Mouse (Mus musculus) MEL (cell line): Measurements from ENCODE around the gene Ssr1. TPM values are rescaled to one million over a fixed set of nuclear protein-coding genes. Genes with fewer than 3 reads are reported as not detected.

Experiments used
- DNase-seq: peaks from one replicate; pipeline ENCODE4 v3.0.0; 2011; ENCODE audit warnings: low read depth, low spot score
- H3K27ac ChIP-seq: 2 replicates; pipeline ENCODE4 v1.5.1; 2012; ENCODE audit warnings: low read depth, mild to moderate bottlenecking, control low read depth, low read length, moderate library complexity; ENCODE audit not compliant: control insufficient read depth
- H3K27me3 ChIP-seq, 2 experiments: fragments of 150-350 bp in 1 of 2; sonication (generic) in 1 of 2; 2 replicates each; pipeline ENCODE4 v1.6.1; 2012; ENCODE audit warnings: low read length in 2 of 2, mild to moderate bottlenecking in 2 of 2, improper control_type of control experiment in 1 of 2, moderate library complexity in 1 of 2; ENCODE audit not compliant: insufficient read depth in 2 of 2, control insufficient read depth in 1 of 2
- H3K36me3 ChIP-seq, 2 experiments: 2 replicates each; pipeline ENCODE4 v1.6.1; 2012 to 2014; ENCODE audit warnings: low read length in 2 of 2, improper control_type of control experiment in 1 of 2, inconsistent platforms in 1 of 2, mild to moderate bottlenecking in 1 of 2; ENCODE audit not compliant: insufficient read depth in 2 of 2, control insufficient read depth in 1 of 2
- H3K4me1 ChIP-seq, 2 experiments: fragments of 150-350 bp in 1 of 2; sonication (generic) in 1 of 2; 2 replicates each; pipeline ENCODE4 v1.6.1; 2012; ENCODE audit warnings: low read length in 2 of 2, improper control_type of control experiment in 1 of 2, mild to moderate bottlenecking in 1 of 2; ENCODE audit not compliant: insufficient read depth in 2 of 2, control insufficient read depth in 1 of 2
- H3K4me3 ChIP-seq, 2 experiments: fragments of 150-350 bp in 1 of 2; sonication (generic) in 1 of 2; 2 replicates each; pipeline ENCODE4 v1.5.1; 2012; ENCODE audit warnings: low read depth in 2 of 2, low read length in 2 of 2, mild to moderate bottlenecking in 2 of 2, moderate library complexity in 2 of 2, control low read depth in 1 of 2, improper control_type of control experiment in 1 of 2; ENCODE audit not compliant: control insufficient read depth in 1 of 2, insufficient read depth in 1 of 2
- H3K79me2 ChIP-seq: 2 replicates; pipeline ENCODE4 v1.6.1; 2012; ENCODE audit warnings: mild to moderate bottlenecking, low read length, moderate library complexity; ENCODE audit not compliant: control insufficient read depth, poor library complexity, insufficient read depth
- H3K9ac ChIP-seq: 2 replicates; pipeline ENCODE4 v1.6.1; 2012; ENCODE audit warnings: low read depth, mild to moderate bottlenecking, control low read depth, low read length, moderate library complexity; ENCODE audit not compliant: control insufficient read depth, poor library complexity, severe bottlenecking
- H3K9me3 ChIP-seq: fragments of 150-350 bp; sonication (generic); replicated peaks from 2 replicates; pipeline ENCODE4 v1.6.1; 2012; ENCODE audit warnings: mild to moderate bottlenecking, low read length, improper control_type of control experiment, moderate library complexity; ENCODE audit not compliant: insufficient read depth
- BHLHE40 ChIP-seq: IDR thresholded peaks from 2 replicates; pipeline ENCODE4 v1.6.1; 2012; ENCODE audit warnings: low read depth, mild to moderate bottlenecking, inconsistent platforms, low read length, improper control_type of control experiment, borderline replicate concordance
- CHD1 ChIP-seq: IDR thresholded peaks from 2 replicates; pipeline ENCODE4 v1.6.1; 2012; ENCODE audit warnings: low read depth, mild to moderate bottlenecking, inconsistent platforms, low read length, improper control_type of control experiment
- CHD2 ChIP-seq: IDR thresholded peaks from 2 replicates; pipeline ENCODE4 v1.6.1; 2011; ENCODE audit warnings: low read length, improper control_type of control experiment
- E2F4 ChIP-seq: IDR thresholded peaks from 2 replicates; pipeline ENCODE4 v1.6.1; 2011; ENCODE audit warnings: low read depth, low read length, improper control_type of control experiment, borderline replicate concordance
- ELF1 ChIP-seq: IDR thresholded peaks from 2 replicates; pipeline ENCODE4 v1.6.1; 2014; ENCODE audit warnings: low read depth, mild to moderate bottlenecking, inconsistent platforms, low read length, improper control_type of control experiment, moderate library complexity
- EP300 ChIP-seq, 2 experiments: IDR thresholded peaks; 2 replicates each; pipeline ENCODE4 v1.6.1; 2011; ENCODE audit warnings: improper control_type of control experiment in 2 of 2, low read length in 2 of 2, low read depth in 1 of 2, mild to moderate bottlenecking in 1 of 2
- ETS1 ChIP-seq: IDR thresholded peaks from 2 replicates; pipeline ENCODE4 v1.6.1; 2012; ENCODE audit warnings: low read depth, mild to moderate bottlenecking, inconsistent platforms, low read length, improper control_type of control experiment, moderate library complexity
- JUND ChIP-seq: IDR thresholded peaks from 2 replicates; pipeline ENCODE4 v1.6.1; 2011; ENCODE audit warnings: low read depth, mild to moderate bottlenecking, improper control_type of control experiment, low read length
- KAT2A ChIP-seq: conservative IDR thresholded peaks from 2 replicates; pipeline ENCODE4 v1.6.1; 2012; ENCODE audit warnings: low read depth, low read length, improper control_type of control experiment, inconsistent platforms
- MAX ChIP-seq: IDR thresholded peaks from 2 replicates; pipeline ENCODE4 v1.6.1; 2011; ENCODE audit warnings: low read length, improper control_type of control experiment
- MAZ ChIP-seq: IDR thresholded peaks from 2 replicates; pipeline ENCODE4 v1.6.1; 2012; ENCODE audit warnings: low read depth, mild to moderate bottlenecking, inconsistent platforms, low read length, improper control_type of control experiment
- MEF2A ChIP-seq: IDR thresholded peaks from 2 replicates; pipeline ENCODE4 v1.6.1; 2014; ENCODE audit warnings: low read depth, mild to moderate bottlenecking, inconsistent platforms, low read length, improper control_type of control experiment; ENCODE audit not compliant: poor library complexity, insufficient replicate concordance, severe bottlenecking; ENCODE audit errors: extremely low read depth
- MXI1 ChIP-seq: IDR thresholded peaks from 2 replicates; pipeline ENCODE4 v1.6.1; 2011; ENCODE audit warnings: mild to moderate bottlenecking, low read depth, low read length, improper control_type of control experiment
- MYB ChIP-seq: IDR thresholded peaks from 2 replicates; pipeline ENCODE4 v1.6.1; 2011; ENCODE audit warnings: mild to moderate bottlenecking, low read depth, low read length, improper control_type of control experiment
- MYC ChIP-seq: IDR thresholded peaks from 2 replicates; pipeline ENCODE4 v1.6.1; 2011; ENCODE audit warnings: low read depth, mild to moderate bottlenecking, low read length, improper control_type of control experiment, moderate library complexity
- NELFE ChIP-seq: IDR thresholded peaks from 2 replicates; pipeline ENCODE4 v1.6.1; 2011; ENCODE audit warnings: low read depth, low read length, improper control_type of control experiment
- POLR2AphosphoS2 ChIP-seq: IDR thresholded peaks from 2 replicates; pipeline ENCODE4 v1.6.1; 2011; ENCODE audit warnings: low read length, improper control_type of control experiment
- POLR2AphosphoS5 ChIP-seq: IDR thresholded peaks from 2 replicates; pipeline ENCODE4 v1.6.1; 2012; ENCODE audit warnings: low read depth, borderline replicate concordance, mild to moderate bottlenecking, inconsistent platforms, low read length, moderate library complexity, mixed read lengths
- RAD21 ChIP-seq: IDR thresholded peaks from 2 replicates; pipeline ENCODE4 v1.6.1; 2011; ENCODE audit warnings: mild to moderate bottlenecking, low read depth, low read length, improper control_type of control experiment
- RCOR1 ChIP-seq: IDR thresholded peaks from 2 replicates; pipeline ENCODE4 v1.6.1; 2012; ENCODE audit warnings: low read depth, mild to moderate bottlenecking, inconsistent platforms, low read length, improper control_type of control experiment
- SIN3A ChIP-seq: IDR thresholded peaks from 2 replicates; pipeline ENCODE4 v1.6.1; 2012; ENCODE audit warnings: low read length, improper control_type of control experiment, inconsistent platforms
- TAL1 ChIP-seq: IDR thresholded peaks from 2 replicates; pipeline ENCODE4 v1.6.1; 2012; ENCODE audit warnings: mild to moderate bottlenecking, inconsistent platforms, low read length, moderate library complexity, mixed read lengths
- TCF12 ChIP-seq: IDR thresholded peaks from 2 replicates; pipeline ENCODE4 v1.6.1; 2014; ENCODE audit warnings: low read depth, mild to moderate bottlenecking, inconsistent platforms, low read length, improper control_type of control experiment, moderate library complexity
- USF1 ChIP-seq: IDR thresholded peaks from 2 replicates; pipeline ENCODE4 v1.6.1; 2014; ENCODE audit warnings: low read depth, mild to moderate bottlenecking, inconsistent platforms, low read length, improper control_type of control experiment, moderate library complexity
- USF2 ChIP-seq, 2 experiments: IDR thresholded peaks; 2 replicates each; pipeline ENCODE4 v1.6.1; 2011 to 2012; ENCODE audit warnings: improper control_type of control experiment in 2 of 2, low read length in 2 of 2, borderline replicate concordance in 1 of 2, inconsistent platforms in 1 of 2, low read depth in 1 of 2, mild to moderate bottlenecking in 1 of 2; ENCODE audit not compliant: insufficient read depth in 1 of 2
- ZC3H11A ChIP-seq: IDR thresholded peaks from 2 replicates; pipeline ENCODE4 v1.6.1; 2012; ENCODE audit warnings: low read depth, mild to moderate bottlenecking, inconsistent platforms, low read length, improper control_type of control experiment
- ZKSCAN1 ChIP-seq: IDR thresholded peaks from 2 replicates; pipeline ENCODE4 v1.6.1; 2012; ENCODE audit warnings: low read depth, mild to moderate bottlenecking, inconsistent platforms, low read length, improper control_type of control experiment, moderate library complexity
- ZMIZ1 ChIP-seq: IDR thresholded peaks from 2 replicates; pipeline ENCODE4 v1.6.1; 2012; ENCODE audit warnings: low read depth, mild to moderate bottlenecking, inconsistent platforms, low read length, improper control_type of control experiment, moderate library complexity
- ZNF384 ChIP-seq: IDR thresholded peaks from 2 replicates; pipeline ENCODE4 v1.6.1; 2012; ENCODE audit warnings: low read depth, mild to moderate bottlenecking, inconsistent platforms, low read length, improper control_type of control experiment
- polyA plus RNA-seq, 2 experiments: library from polyadenylated mRNA; stranded (reverse) in 1 of 2; unstranded in 1 of 2; fragments of >175 nt in 1 of 2; fragments of >200 nt in 1 of 2; gene quantifications; 2 replicates each; pipeline versions ENCODE4 v1.2.1 to v1.2.4; 2012; ENCODE audit warnings: low replicate concordance in 2 of 2, low read depth in 1 of 2; ENCODE audit not compliant: insufficient read length in 2 of 2, insufficient read depth in 1 of 2, missing spikeins in 1 of 2
- total RNA-seq: library from RNA; depleted of rRNA; stranded (reverse); fragments of 300-350 nt; gene quantifications from 2 replicates; pipeline ENCODE4 v1.2.3, GENCODE M21; 2012

The Ssr1 gene
- total and polyA plus RNA-seq, 3 experiments, result 30.9 to 104 (median 77.2) TPM

DNA sequence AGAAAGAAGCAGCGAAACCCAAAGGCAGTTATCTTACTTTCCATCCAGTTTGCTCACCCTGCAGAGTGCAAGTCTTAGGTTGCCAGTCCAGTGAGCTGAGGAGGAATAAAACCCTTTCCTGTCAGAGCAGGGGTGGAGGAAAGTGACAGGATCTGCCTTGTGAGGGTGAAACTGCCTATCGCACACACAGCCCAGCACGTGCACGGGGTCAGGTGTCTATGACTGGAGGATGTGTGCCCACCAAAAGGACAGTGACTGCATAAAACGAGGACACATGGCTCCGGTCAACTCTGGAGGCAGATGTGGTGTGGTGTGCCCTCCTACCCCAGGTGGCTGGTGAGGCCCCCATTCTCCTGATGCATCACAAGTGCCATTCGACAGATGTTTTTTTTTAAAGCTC is 34.1 kb downstream of the Ssr1 start (continued):
- no peak for TF ChIP-seq CHD2
- no peak for TF ChIP-seq MEF2A
- no peak for TF ChIP-seq TAL1
- TF ChIP-seq MXI1, result peak; percentile 53; the same call in 1 of the 2 replicates
- peak; percentile 92 for TF ChIP-seq BHLHE40
- no peak for TF ChIP-seq NELFE
- no peak for TF ChIP-seq MAZ
- no peak for TF ChIP-seq USF2 (IDR thresholded peaks at IDR 0.05; ENCODE audit: borderline replicate concordance in 1 of 2, insufficient read depth in 1 of 2, low read depth in 1 of 2, low read length in 2 of 2)
- TF ChIP-seq POLR2AphosphoS2, result no peak
- TF ChIP-seq RAD21, result no peak
- TF ChIP-seq USF1, result peak; percentile 57; the same call in 1 of the 2 replicates
- peak; percentile 87 for TF ChIP-seq MAX
- TF ChIP-seq JUND, result no peak
- no peak for TF ChIP-seq SIN3A
- no peak for TF ChIP-seq ZMIZ1
- TF ChIP-seq RCOR1, result no peak
- TF ChIP-seq MYB, result no peak
- TF ChIP-seq ZNF384, result no peak

DNA sequence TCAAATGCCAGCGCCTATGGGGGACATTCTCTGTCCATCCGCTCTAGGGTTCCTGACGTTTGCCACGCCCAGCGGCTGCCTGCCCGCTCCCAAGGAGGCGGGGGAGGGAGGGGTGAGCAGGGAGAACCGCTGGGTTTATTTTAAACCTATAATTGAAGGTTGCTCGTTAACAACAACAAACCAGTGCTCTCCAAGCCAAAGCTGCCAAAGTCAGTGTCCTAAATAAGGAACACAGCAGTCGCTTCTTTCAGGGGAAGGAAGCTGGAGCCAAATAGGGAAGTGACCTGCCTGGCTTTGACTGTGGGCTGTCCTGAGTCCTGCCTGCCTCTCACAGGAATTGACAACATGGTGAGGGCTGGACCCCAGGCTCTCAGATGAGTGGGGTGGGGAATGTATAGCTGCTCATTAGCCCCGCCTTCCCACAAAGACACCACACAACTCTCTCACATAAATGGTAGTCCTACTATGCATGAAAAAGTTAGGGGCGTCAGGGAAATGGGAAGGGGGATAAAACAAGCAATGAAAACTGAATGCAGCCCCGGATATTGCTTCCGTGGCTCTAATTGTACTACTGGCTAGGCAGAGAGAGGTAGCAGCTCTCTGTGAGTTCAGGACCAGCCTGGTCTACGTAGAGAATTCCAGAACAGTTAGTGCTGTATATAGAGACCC is 34.6 kb downstream of the Ssr1 start:
- TF ChIP-seq MAZ (peak; percentile 14; the same call in 1 of the 2 replicates), MYB (peak; percentile 51), CHD2 (no peak), ZKSCAN1 (peak; percentile 92), USF1 (no peak), E2F4 (no peak), ZC3H11A (no peak), KAT2A (peak; percentile 33; the same call in 1 of the 2 replicates), JUND (no peak), EP300 (IDR thresholded peaks at IDR 0.05; ENCODE audit: low read depth in 1 of 2, low read length in 2 of 2) (peak in 1 of 2 experiments; percentile 46; a peak in 1 of 4 replicates), ELF1 (peak; percentile 66; the same call in 1 of the 2 replicates), NELFE (peak; percentile 27; the same call in 1 of the 2 replicates), CHD1 (0 out of 2 replicates have a peak, but pooled peaks have one; percentile 23), TCF12 (peak; percentile 42; the same call in 1 of the 2 replicates), ETS1 (peak; percentile 68), RCOR1 (peak; percentile 58), MYC (0 out of 2 replicates have a peak, but pooled peaks have one; percentile 23), MEF2A (0 out of 2 replicates have a peak, but pooled peaks have one; percentile 58), POLR2AphosphoS5 (no peak)
- DNase-seq, result peak; percentile 90
- H3K27ac ChIP-seq, result peak overlapping the region; percentile 98

More for the DNA sequence above, 34.6 kb downstream of the Ssr1 start:
- Histone ChIP-seq H3K79me2 (no peaks in the 10 kb centered on the region; the same call in 1 of the 2 replicates), H3K9me3 (no peaks in the 10 kb centered on the region), H3K27me3 (no peaks in the 10 kb centered on the region), H3K9ac (peak overlapping the region; percentile 60), H3K36me3 (peaks cover 0 to 18% of the 10 kb centered on the region in 2 experiments; a peak in 2 of 4 replicates), H3K4me1 (peaks cover 15 to 38% of the 10 kb centered on the region in 2 experiments; a peak in 3 of 4 replicates), H3K4me3 (peak overlapping the region; percentile 49 to 56)
